Mouse (Mus musculus) intestine, postnatal 0 days (tissue): ENCODE data around the gene Vti1a. TPM values are rescaled to one million over a fixed set of nuclear protein-coding genes. Genes with fewer than 3 reads are reported as not detected.

Source experiments
- ATAC-seq: fragments of 200-750 bp; cut with Nextera tagmentation; 2 replicates; pipeline ENCODE4 v1.8.0; 2017; ENCODE audit warnings: mild to moderate bottlenecking, moderate TSS enrichment, moderate library complexity
- H3K27ac ChIP-seq: fragments of 300-500 bp; sonication (generic); 2 replicates; pipeline ENCODE4 v1.5.1; 2014; ENCODE audit warnings: mild to moderate bottlenecking, low read depth, low read length, moderate library complexity
- H3K27me3 ChIP-seq: fragments of 300-500 bp; sonication (generic); replicated peaks from 2 replicates; pipeline ENCODE4 v1.6.1; 2014; ENCODE audit warnings: low read length, mixed read lengths; ENCODE audit not compliant: control insufficient read depth, insufficient read depth
- H3K36me3 ChIP-seq: fragments of 300-500 bp; sonication (generic); 2 replicates; pipeline ENCODE4 v1.6.1; 2014; ENCODE audit warnings: mild to moderate bottlenecking, moderate library complexity; ENCODE audit not compliant: control insufficient read depth, insufficient read depth
- H3K4me1 ChIP-seq: fragments of 300-500 bp; sonication (generic); replicated peaks from 2 replicates; pipeline ENCODE4 v1.6.1; 2014; ENCODE audit warnings: antibody characterized with exemption, low read length, mixed read lengths; ENCODE audit not compliant: control insufficient read depth, insufficient read depth
- H3K4me2 ChIP-seq: fragments of 300-500 bp; sonication (generic); replicated peaks from 2 replicates; pipeline ENCODE4 v1.6.1; 2014; ENCODE audit warnings: low read depth, mild to moderate bottlenecking, moderate library complexity
- H3K4me3 ChIP-seq: fragments of 300-500 bp; sonication (generic); 2 replicates; pipeline ENCODE4 v1.5.1; 2014; ENCODE audit warnings: low read depth, low read length
- H3K9ac ChIP-seq: fragments of 300-500 bp; sonication (generic); 2 replicates; pipeline ENCODE4 v1.6.1; 2014; ENCODE audit warnings: mild to moderate bottlenecking, low read depth, low read length
- H3K9me3 ChIP-seq: fragments of 300-500 bp; sonication (generic); 2 replicates; pipeline ENCODE4 v1.6.1; 2016; ENCODE audit warnings: mixed run types; ENCODE audit not compliant: control insufficient read depth
- CTCF ChIP-seq: sonication (generic); IDR thresholded peaks from 2 replicates; pipeline ENCODE4 v1.5.1; 2016; ENCODE audit warnings: low read depth, mild to moderate bottlenecking, control low read depth, antibody characterized with exemption, moderate library complexity
- WGBS: fragments of 180-500 bp; shearing (Covaris S2); extraction: QIAGEN DNeasy Blood & Tissue Kit; methylation state at CpG from one replicate; pipeline ENCODE4 v1.1.7; 2014; 5-methylcytosine and 5-hydroxymethylcytosine counted together
- polyA plus RNA-seq: library from polyadenylated mRNA; unstranded; fragments of >200 nt; fragmentation: Nextera tagmentation; extraction: Ambion mirVana; gene quantifications from 2 replicates; pipeline ENCODE4 v1.2.1, GENCODE M21; 2015

Gene Vti1a
- polyA plus RNA-seq, 1 experiment from 2014 or later: 21.3 TPM

- WGBS: 30% methylated on average over 2 of the region's 2 CpGs
- no peaks in the 10 kb centered on the region for H3K27me3 ChIP-seq
- no peak overlapping the region for H3K27ac ChIP-seq
- H3K9ac ChIP-seq: no peak overlapping the region
- no peak overlapping the region for H3K4me3 ChIP-seq
- TF ChIP-seq CTCF: no peak
- no peaks in the 10 kb centered on the region for H3K9me3 ChIP-seq
- H3K4me2 ChIP-seq: no peak overlapping the region
- 0 out of 2 replicates have a peak, but pooled peaks cover 5% of the 10 kb centered on the region for H3K4me1 ChIP-seq
- 0 out of 2 replicates have a peak, but pooled peaks have one; percentile 22 for ATAC-seq
- no peaks in the 10 kb centered on the region for H3K36me3 ChIP-seq
These were observed 204.1 kb downstream of the Vti1a start for GRCm38 (mm10) chr19:55520236-55520635.

- ATAC-seq: no peak
- WGBS: 92% methylated on average over 9 of the region's 9 CpGs
- no peak overlapping the region for H3K4me2 ChIP-seq
- H3K4me3 ChIP-seq: no peak overlapping the region
- 0 out of 2 replicates have a peak, but pooled peaks cover 5% of the 10 kb centered on the region for H3K4me1 ChIP-seq
- no peak overlapping the region for H3K27ac ChIP-seq
- no peaks in the 10 kb centered on the region for H3K27me3 ChIP-seq
- TF ChIP-seq CTCF: no peak
- no peak overlapping the region for H3K9ac ChIP-seq
- H3K36me3 ChIP-seq: no peaks in the 10 kb centered on the region
- no peaks in the 10 kb centered on the region for H3K9me3 ChIP-seq
These were observed 207.2 kb downstream of the Vti1a start for GRCm38 (mm10) chr19:55523340-55523739.

- no peak for TF ChIP-seq CTCF
- H3K27me3 ChIP-seq: no peaks in the 10 kb centered on the region
- no peak for ATAC-seq
- H3K9me3 ChIP-seq: no peaks in the 10 kb centered on the region
- H3K36me3 ChIP-seq: no peaks in the 10 kb centered on the region
- no peak overlapping the region for H3K4me3 ChIP-seq
- no peak overlapping the region for H3K9ac ChIP-seq
- H3K4me2 ChIP-seq: no peak overlapping the region
- WGBS: 93% methylated on average over 7 of the region's 7 CpGs
- H3K4me1 ChIP-seq: 0 out of 2 replicates have a peak, but pooled peaks cover 4% of the 10 kb centered on the region
- no peak overlapping the region for H3K27ac ChIP-seq
These were observed 208.3 kb downstream of the Vti1a start for GRCm38 (mm10) chr19:55524385-55524784.

- Histone ChIP-seq H3K27ac (no peak overlapping the region), H3K9me3 (no peaks in the 10 kb centered on the region), H3K4me3 (no peak overlapping the region), H3K27me3 (no peaks in the 10 kb centered on the region), H3K36me3 (no peaks in the 10 kb centered on the region), H3K4me2 (no peak overlapping the region), H3K9ac (no peak overlapping the region), H3K4me1 (no peaks in the 10 kb centered on the region)
- TF ChIP-seq CTCF: no peak
- no peak for ATAC-seq
- WGBS: 76% methylated on average over 3 of the region's 3 CpGs
These were observed 209.0 kb downstream of the Vti1a start for GRCm38 (mm10) chr19:55525056-55525455.

GRCm38 (mm10) chr19:55526717-55527235 is 210.7 kb downstream of the Vti1a start:
- H3K9ac ChIP-seq: no peak overlapping the region
- no peak overlapping the region for H3K27ac ChIP-seq
- no peak overlapping the region for H3K4me2 ChIP-seq
- ATAC-seq: no peak
- no peak overlapping the region for H3K4me3 ChIP-seq
- WGBS: 52% methylated on average over 2 of the region's 2 CpGs
- no peak for TF ChIP-seq CTCF
- H3K36me3 ChIP-seq: no peaks in the 10 kb centered on the region
- H3K4me1 ChIP-seq: no peaks in the 10 kb centered on the region
- H3K9me3 ChIP-seq: no peaks in the 10 kb centered on the region
- H3K27me3 ChIP-seq: no peaks in the 10 kb centered on the region

- Histone ChIP-seq H3K4me2 (no peak overlapping the region), H3K4me1 (no peaks in the 10 kb centered on the region), H3K27ac (no peak overlapping the region), H3K27me3 (no peaks in the 10 kb centered on the region), H3K9ac (no peak overlapping the region), H3K4me3 (no peak overlapping the region), H3K36me3 (no peaks in the 10 kb centered on the region), H3K9me3 (no peaks in the 10 kb centered on the region)
- WGBS: 74% methylated on average over 3 of the region's 3 CpGs
- ATAC-seq: no peak
- no peak for TF ChIP-seq CTCF
These were observed 213.9 kb downstream of the Vti1a start for GRCm38 (mm10) chr19:55530041-55530440.

GRCm38 (mm10) chr19:55532681-55533080 is 216.6 kb downstream of the Vti1a start:
- Histone ChIP-seq H3K27me3 (no peaks in the 10 kb centered on the region), H3K9me3 (no peaks in the 10 kb centered on the region), H3K9ac (no peak overlapping the region), H3K4me3 (no peak overlapping the region), H3K27ac (no peak overlapping the region), H3K4me2 (no peak overlapping the region), H3K4me1 (no peaks in the 10 kb centered on the region), H3K36me3 (no peaks in the 10 kb centered on the region)
- ATAC-seq: no peak
- no peak for TF ChIP-seq CTCF
- WGBS: 60% methylated on average over 3 of the region's 3 CpGs
